Mouse (Mus musculus): ENCODE measurements around the gene Rps13. TPM values are rescaled to one million over a fixed set of nuclear protein-coding genes. Genes with fewer than 3 reads are reported as not detected.

Gene Rps13
- polyA plus RNA-seq, 1 experiment from 2014 or later = 370 TPM

DNA sequence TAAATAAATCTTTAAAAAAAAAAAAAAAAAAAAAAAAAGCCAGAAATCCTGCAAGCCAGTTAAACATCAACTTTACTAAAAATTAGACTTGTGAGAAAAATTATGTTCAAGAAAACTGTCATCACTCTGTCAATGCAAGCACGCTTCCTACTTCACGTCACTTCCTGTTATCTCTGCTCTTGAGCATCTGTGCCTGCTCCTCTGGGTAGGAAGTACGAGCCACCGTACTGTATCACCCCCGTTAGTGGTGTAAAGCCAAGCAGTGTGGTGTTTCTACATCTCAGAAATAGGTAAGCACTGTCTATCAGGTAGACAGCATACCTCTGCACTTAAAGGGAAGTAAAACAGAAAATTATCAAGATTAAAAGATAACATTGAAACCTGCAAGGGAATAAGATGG is 6.1 kb downstream of the Rps13 start:
- Histone ChIP-seq H3K4me1 (ENCODE audit: control insufficient read depth, low read depth, low read length) (peaks cover 6% of the 10 kb centered on the region), H3K27me3 (ENCODE audit: control insufficient read depth, insufficient read depth, low read depth, low read length) (no peaks in the 10 kb centered on the region), H3K4me2 (ENCODE audit: low read depth, low read length) (no peak overlapping the region), H3K27ac (ENCODE audit: low read length) (no peak overlapping the region), H3K4me3 (ENCODE audit: low read depth, low read length) (no peak overlapping the region), H3K9ac (ENCODE audit: low read depth, low read length) (no peak overlapping the region), H3K36me3 (ENCODE audit: control insufficient read depth, insufficient read depth) (peaks cover 26% of the 10 kb centered on the region), H3K9me3 (replicated peaks; ENCODE audit: control insufficient read depth, low read length) (no peaks in the 10 kb centered on the region)
- no peak for ATAC-seq (ENCODE audit: low read depth)
- 40% methylated on average over 5 of the region's 5 CpGs for WGBS (ENCODE audit: insufficient replicate concordance)

DNA sequence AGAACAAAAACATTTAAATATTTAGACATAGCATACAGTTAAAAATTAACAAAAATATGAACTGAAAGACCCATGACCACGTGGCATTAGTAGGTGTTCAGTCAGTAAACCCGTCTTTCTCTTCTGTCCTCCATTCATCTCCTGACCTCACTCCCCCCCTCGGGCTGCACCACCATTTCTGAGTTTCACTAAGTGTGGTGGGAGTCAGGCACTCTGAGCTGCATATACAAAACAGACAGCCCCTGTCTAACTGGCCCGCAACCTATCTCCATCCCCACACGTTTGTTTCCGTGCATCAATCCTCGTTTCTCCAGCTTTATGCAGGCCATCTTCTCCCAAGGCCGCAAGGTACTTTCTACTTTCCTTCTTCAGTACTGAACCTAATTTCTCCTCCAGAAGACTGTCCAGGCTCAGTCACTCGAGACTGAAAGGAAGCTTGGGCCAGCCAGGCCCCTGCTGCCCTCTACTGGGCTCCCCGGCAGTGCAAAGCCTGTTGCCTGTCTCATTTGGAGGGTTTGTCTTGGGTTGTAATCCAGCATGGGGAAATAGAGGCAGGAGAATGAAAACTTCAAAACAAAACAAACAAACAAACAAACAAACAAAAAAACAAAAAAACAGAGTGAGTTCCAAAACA is 10.5 kb downstream of the Rps13 start:
- Histone ChIP-seq H3K27ac (ENCODE audit: low read length) (no peak overlapping the region), H3K9me3 (replicated peaks; ENCODE audit: control insufficient read depth, low read length) (no peaks in the 10 kb centered on the region), H3K9ac (ENCODE audit: low read depth, low read length) (no peak overlapping the region; the same call in 1 of the 2 replicates), H3K36me3 (ENCODE audit: control insufficient read depth, insufficient read depth) (no peaks in the 10 kb centered on the region), H3K27me3 (ENCODE audit: control insufficient read depth, insufficient read depth, low read depth, low read length) (no peaks in the 10 kb centered on the region), H3K4me2 (ENCODE audit: low read depth, low read length) (peak overlapping the region; percentile 26), H3K4me3 (ENCODE audit: low read depth, low read length) (no peak overlapping the region), H3K4me1 (ENCODE audit: control insufficient read depth, low read depth, low read length) (no peaks in the 10 kb centered on the region)
- no peak; the same call in 1 of the 2 replicates for ATAC-seq (ENCODE audit: low read depth)
- 26% methylated on average over 10 of the region's 10 CpGs for WGBS (ENCODE audit: insufficient replicate concordance)

DNA sequence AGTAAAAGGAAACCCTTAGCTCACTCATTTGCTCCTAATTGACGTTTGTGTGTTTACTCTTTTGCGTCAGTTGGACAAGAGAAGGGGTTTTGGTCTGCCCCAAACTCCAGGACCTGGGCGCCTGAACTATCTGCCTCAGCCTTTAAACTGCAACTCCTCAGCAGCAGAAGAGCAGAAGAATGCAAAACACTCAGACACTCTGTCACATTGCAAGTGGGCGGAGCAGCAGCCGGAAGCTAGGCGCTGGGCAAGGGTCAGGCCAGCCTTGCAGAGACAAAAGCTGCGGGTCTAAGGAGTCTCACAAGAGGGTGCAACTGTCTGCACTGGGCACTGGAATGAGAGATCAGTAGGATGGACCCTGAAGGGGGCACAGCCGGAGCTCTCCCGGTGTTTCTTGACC is 24.5 kb downstream of the Rps13 start:
- no peaks in the 10 kb centered on the region for H3K36me3 ChIP-seq (ENCODE audit: control insufficient read depth, insufficient read depth)
- H3K27ac ChIP-seq (ENCODE audit: low read length) = no peak overlapping the region
- peak overlapping the region; percentile 1; the same call in 1 of the 2 replicates for H3K4me3 ChIP-seq (ENCODE audit: low read depth, low read length)
- WGBS (ENCODE audit: insufficient replicate concordance) = 15% methylated on average over 9 of the region's 9 CpGs
- H3K4me2 ChIP-seq (ENCODE audit: low read depth, low read length) = peak overlapping the region; percentile 37
- H3K9me3 ChIP-seq (replicated peaks; ENCODE audit: control insufficient read depth, low read length) = no peaks in the 10 kb centered on the region
- ATAC-seq (ENCODE audit: low read depth) = no peak
- no peak overlapping the region for H3K9ac ChIP-seq (ENCODE audit: low read depth, low read length)
- peaks cover 31% of the 10 kb centered on the region for H3K27me3 ChIP-seq (ENCODE audit: control insufficient read depth, insufficient read depth, low read depth, low read length)
- peaks cover 9% of the 10 kb centered on the region for H3K4me1 ChIP-seq (ENCODE audit: control insufficient read depth, low read depth, low read length)

DNA sequence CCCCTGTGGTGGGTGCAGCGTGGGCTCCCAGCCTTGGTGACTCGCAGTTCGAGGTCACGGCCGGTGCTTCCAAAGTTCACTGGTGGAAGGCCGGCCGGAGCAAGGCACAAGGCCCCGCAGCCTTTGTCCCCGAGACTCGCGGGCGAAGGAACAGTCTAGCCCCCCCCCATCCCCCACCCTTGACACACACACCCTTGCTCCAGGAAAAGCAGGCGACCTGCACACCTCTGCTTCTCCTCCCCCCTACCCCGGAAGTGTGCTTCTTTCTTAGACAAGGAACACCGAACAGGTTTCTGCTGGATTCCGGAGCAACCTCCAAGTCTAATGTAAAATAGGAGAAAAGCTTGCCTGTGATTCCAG is 25.4 kb downstream of the Rps13 start:
- Histone ChIP-seq H3K4me1 (ENCODE audit: control insufficient read depth, low read depth, low read length) (peaks cover 9% of the 10 kb centered on the region), H3K9me3 (replicated peaks; ENCODE audit: control insufficient read depth, low read length) (no peaks in the 10 kb centered on the region), H3K4me3 (ENCODE audit: low read depth, low read length) (peak overlapping the region; percentile 70), H3K9ac (ENCODE audit: low read depth, low read length) (peak overlapping the region; percentile 16; the same call in 1 of the 2 replicates), H3K27ac (ENCODE audit: low read length) (no peak overlapping the region), H3K36me3 (ENCODE audit: control insufficient read depth, insufficient read depth) (no peaks in the 10 kb centered on the region), H3K4me2 (ENCODE audit: low read depth, low read length) (peak overlapping the region; percentile 85), H3K27me3 (ENCODE audit: control insufficient read depth, insufficient read depth, low read depth, low read length) (peaks cover 31% of the 10 kb centered on the region)
- ATAC-seq (ENCODE audit: low read depth) = peak; percentile 9; the same call in 1 of the 2 replicates
- 4% methylated on average over 16 of the region's 16 CpGs for WGBS (ENCODE audit: insufficient replicate concordance)

DNA sequence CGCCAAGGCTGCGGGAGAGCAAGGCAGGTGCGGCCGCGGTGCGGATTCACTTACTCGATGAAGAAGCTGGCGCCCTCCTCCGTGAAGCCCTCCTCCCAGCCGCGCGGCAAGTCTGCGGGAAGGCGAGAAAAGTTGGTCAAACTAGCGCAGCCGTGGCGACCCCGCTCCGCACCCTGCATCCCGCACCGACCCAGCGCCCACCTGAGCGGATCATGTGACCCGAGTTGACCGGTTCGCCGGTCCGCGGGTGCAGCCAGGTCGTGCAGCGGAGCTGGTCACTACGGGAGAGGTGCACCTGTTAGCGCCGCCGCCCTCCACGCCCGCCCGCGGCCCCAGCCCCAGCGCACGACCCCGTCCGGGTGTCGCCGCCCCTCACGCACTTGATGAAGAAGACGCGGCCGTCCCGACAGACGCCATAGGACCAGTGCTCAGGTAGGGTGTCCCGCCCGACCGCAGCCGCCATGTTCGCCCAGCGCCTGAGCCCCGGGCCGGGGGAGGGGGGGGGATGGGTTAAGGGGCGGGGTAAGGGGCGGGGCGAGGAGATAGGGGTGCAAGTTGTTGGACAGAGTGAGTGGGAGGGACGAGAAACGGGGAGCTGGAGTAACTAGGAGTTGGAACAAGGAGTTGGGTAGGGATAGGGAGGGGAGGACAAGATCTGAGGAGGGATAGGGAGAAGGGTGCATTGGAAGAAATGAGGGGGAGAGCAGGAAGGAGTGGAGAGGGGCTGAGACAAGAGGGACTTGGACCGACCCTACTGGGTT is 25.9 kb downstream of the Rps13 start, which contains the start of gene Plekha7:
Plekha7 (minus strand) TSS at position 506 of the 761 bp plus-strand sequence.
- under 1% methylated on average over 65 of the region's 65 CpGs for WGBS (ENCODE audit: insufficient replicate concordance)
- peak; percentile 68 for ATAC-seq (ENCODE audit: low read depth)
- peak within 1 kb of the TSS; percentile 85 for H3K4me2 ChIP-seq (ENCODE audit: low read depth, low read length)
- peak within 1 kb of the TSS; percentile 51 for H3K9ac ChIP-seq (ENCODE audit: low read depth, low read length)
- H3K27ac ChIP-seq (ENCODE audit: low read length) = no peak within 1 kb of the TSS
- H3K27me3 ChIP-seq (ENCODE audit: control insufficient read depth, insufficient read depth, low read depth, low read length) = peaks cover 31% of the 10 kb centered on the region
- no peaks in the 10 kb centered on the region for H3K9me3 ChIP-seq (replicated peaks; ENCODE audit: control insufficient read depth, low read length)
- no peaks in the 10 kb centered on the region for H3K36me3 ChIP-seq (ENCODE audit: control insufficient read depth, insufficient read depth)
- H3K4me3 ChIP-seq (ENCODE audit: low read depth, low read length) = peak within 1 kb of the TSS; percentile 70
- peaks cover 9% of the 10 kb centered on the region for H3K4me1 ChIP-seq (ENCODE audit: control insufficient read depth, low read depth, low read length)

DNA sequence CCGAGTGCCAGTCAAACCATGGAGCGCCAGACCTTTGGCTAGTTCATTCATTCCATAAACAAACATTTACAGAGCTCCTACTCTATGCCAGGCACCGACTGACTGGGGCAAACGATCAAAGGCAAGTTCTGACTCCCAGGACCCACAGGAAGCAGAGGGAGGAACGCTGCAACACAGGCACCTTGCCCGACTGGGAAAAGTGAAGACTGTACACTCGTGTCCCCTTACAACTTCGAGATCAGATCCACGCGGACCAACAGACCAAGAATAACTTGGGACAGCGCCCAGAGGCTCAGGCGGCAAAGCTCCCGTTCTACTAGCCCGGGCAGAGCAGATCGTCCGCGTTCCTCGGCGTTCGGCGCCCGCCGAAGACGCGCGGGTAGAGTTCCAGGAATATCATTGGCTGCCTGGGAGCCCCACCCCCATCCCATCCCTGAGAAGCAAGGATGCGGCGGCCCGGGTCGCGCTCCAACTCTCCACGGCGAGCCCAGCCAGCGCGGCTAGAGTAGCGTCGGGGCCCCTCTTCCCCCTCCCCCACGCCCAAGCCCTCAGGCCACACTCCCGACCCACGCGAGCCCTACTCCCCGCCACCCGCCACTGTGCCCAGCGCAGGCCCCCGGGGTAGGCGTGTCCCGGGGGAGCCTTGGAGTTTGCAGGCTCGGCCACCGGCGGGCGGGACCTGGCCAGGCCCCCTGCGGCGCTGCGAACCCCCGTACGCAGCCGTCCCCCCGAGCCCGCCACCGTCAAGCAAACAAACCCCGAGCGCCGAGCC is 26.7 kb downstream of the Rps13 start:
- Histone ChIP-seq H3K9me3 (replicated peaks; ENCODE audit: control insufficient read depth, low read length) (no peaks in the 10 kb centered on the region), H3K9ac (ENCODE audit: low read depth, low read length) (peak overlapping the region; percentile 51), H3K27me3 (ENCODE audit: control insufficient read depth, insufficient read depth, low read depth, low read length) (peaks cover 31% of the 10 kb centered on the region), H3K27ac (ENCODE audit: low read length) (no peak overlapping the region), H3K4me3 (ENCODE audit: low read depth, low read length) (peak overlapping the region; percentile 70), H3K4me2 (ENCODE audit: low read depth, low read length) (peak overlapping the region; percentile 85), H3K36me3 (ENCODE audit: control insufficient read depth, insufficient read depth) (no peaks in the 10 kb centered on the region), H3K4me1 (ENCODE audit: control insufficient read depth, low read depth, low read length) (peaks cover 9% of the 10 kb centered on the region)
- peak; percentile 68 for ATAC-seq (ENCODE audit: low read depth)
- under 1% methylated on average over 61 of the region's 63 CpGs for WGBS (ENCODE audit: insufficient replicate concordance)

DNA sequence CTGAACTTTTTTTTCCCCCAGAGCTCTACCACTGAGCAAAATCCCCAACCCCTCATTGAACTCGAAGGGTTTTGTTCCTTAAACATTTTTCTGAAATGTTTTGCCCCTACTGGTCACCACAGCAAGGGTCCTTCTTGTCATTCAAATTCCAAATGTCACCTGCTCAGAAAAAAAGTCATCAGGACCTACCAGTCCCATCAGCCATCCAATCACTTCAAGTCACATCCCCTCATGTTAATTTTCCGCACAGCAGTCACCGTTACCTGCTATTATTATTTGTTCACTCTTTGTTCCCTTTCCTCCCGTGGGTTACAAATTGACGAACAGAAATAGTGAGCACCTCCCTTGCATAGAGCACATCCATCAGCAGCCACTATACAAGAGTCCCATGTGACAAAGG is 27.4 kb downstream of the Rps13 start:
- Histone ChIP-seq H3K9ac (ENCODE audit: low read depth, low read length) (no peak overlapping the region), H3K27ac (ENCODE audit: low read length) (no peak overlapping the region), H3K4me3 (ENCODE audit: low read depth, low read length) (peak overlapping the region; percentile 70), H3K27me3 (ENCODE audit: control insufficient read depth, insufficient read depth, low read depth, low read length) (peaks cover 31% of the 10 kb centered on the region), H3K4me1 (ENCODE audit: control insufficient read depth, low read depth, low read length) (peaks cover 9% of the 10 kb centered on the region), H3K9me3 (replicated peaks; ENCODE audit: control insufficient read depth, low read length) (no peaks in the 10 kb centered on the region), H3K36me3 (ENCODE audit: control insufficient read depth, insufficient read depth) (no peaks in the 10 kb centered on the region), H3K4me2 (ENCODE audit: low read depth, low read length) (peak overlapping the region; percentile 85)
- ATAC-seq (ENCODE audit: low read depth) = no peak
- WGBS (ENCODE audit: insufficient replicate concordance) = 14% methylated on average over 5 of the region's 5 CpGs

DNA sequence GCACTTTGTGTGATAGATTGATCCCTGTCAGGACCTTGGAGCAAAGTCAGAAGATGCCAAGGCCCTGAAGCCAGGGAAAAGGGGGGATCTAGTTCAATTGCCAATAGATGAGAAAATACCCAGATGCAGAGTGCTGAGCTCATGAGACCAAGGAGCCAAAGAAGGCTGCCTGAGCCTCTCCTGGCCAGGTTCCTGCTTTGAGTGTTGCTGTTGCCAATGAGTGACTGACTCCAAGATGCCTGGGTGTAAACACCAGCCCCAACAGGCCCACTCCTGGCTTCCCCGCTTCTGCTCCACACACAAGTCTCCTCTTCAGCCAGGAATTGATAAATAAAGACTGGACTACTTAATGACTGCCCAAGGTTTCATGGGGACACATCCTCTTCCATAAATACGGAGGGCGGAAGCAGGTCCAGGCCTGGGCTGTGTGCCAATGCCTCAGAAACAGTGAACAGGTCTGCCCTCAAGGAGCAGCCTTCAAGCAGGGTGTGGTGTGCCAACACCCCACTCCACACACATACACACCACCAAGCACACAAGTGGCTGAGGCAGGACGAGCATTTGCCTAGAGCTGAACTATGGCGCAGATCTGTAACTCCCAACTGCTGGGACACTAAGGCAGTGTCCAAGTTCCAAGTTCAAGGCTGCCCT is 32.2 kb downstream of the Rps13 start:
- Histone ChIP-seq H3K9me3 (replicated peaks; ENCODE audit: control insufficient read depth, low read length) (no peaks in the 10 kb centered on the region), H3K4me2 (ENCODE audit: low read depth, low read length) (no peak overlapping the region), H3K27ac (ENCODE audit: low read length) (no peak overlapping the region), H3K27me3 (ENCODE audit: control insufficient read depth, insufficient read depth, low read depth, low read length) (peaks cover 10% of the 10 kb centered on the region), H3K36me3 (ENCODE audit: control insufficient read depth, insufficient read depth) (no peaks in the 10 kb centered on the region), H3K4me3 (ENCODE audit: low read depth, low read length) (no peak overlapping the region), H3K9ac (ENCODE audit: low read depth, low read length) (no peak overlapping the region), H3K4me1 (ENCODE audit: control insufficient read depth, low read depth, low read length) (no peaks in the 10 kb centered on the region; the same call in 1 of the 2 replicates)
- 78% methylated on average over 5 of the region's 5 CpGs for WGBS (ENCODE audit: insufficient replicate concordance)
- ATAC-seq (ENCODE audit: low read depth) = no peak
